Mouse (Mus musculus) natural killer cell, adult 2 months (primary cell): ENCODE measurements around the gene Tmem223.
"Not testable (repeated sequence)": the region's sequence is repeated elsewhere in the genome, so short reads cannot be mapped to it uniquely, and the experiment has no call there.

ENCODE experiments used
- DNase-seq, 2 experiments: peaks; one replicate each; pipeline ENCODE4 v3.0.0; 2022; ENCODE audit warnings: low spot score in 2 of 2

Tmem223 gene

DNA sequence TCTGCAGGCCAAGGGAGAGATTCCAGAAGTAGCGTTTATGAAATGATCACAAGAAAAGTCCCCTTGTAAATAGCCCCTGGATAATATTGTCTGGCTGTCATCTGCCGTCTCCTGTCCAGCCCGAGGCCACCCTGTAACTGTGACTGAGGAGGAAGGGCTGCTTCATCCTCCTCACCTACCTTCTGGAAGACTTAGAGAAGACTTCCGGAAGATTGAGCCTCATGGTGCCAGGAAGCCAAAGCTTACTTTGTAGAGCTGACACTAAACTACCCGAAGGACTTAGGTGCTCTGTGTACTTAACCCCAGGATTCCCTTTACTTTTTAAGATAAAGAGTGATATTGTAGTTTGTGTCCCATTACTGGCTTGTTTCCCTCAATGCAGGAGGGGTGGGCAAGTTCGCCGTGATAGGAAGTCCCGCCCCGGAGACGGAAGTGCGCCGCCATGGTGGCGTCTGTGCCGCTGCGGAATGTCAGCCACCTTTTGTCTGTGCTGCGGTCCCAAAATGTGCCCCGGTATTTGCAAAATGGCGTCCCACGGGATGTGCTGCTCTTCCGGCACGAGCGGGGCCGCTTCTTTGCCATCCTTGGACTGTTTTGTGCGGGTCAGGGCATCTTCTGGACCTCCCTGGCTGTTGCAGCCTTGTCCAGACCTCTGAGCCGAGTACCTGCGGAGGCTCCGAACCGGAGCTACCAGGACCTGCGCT is at the start of gene Tmem223:
Tmem223 (plus strand) TSS at position 430 of the 704 bp plus-strand sequence.
- peak; percentile 78 to 81 for DNase-seq

DNA sequence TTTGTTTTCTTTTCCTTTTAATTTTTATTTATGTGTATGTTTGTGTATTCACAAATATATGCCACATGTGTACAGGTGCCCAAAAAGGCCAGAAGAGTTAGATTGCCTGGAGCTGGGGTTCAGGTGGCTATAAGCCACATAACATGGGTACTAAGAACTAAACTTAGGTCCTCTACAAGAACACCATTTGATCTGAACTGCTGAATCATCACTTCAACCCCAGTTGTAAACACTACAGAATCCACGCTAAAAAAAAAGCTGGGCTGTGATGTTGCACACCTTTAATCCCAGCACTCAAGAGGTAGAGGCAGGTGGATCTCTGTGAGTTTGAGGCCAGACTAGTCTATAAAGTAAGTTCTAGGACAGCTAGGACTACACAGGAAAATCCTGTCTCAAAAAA is 49.4 kb upstream of the Tmem223 start:
- no peak for DNase-seq

DNA sequence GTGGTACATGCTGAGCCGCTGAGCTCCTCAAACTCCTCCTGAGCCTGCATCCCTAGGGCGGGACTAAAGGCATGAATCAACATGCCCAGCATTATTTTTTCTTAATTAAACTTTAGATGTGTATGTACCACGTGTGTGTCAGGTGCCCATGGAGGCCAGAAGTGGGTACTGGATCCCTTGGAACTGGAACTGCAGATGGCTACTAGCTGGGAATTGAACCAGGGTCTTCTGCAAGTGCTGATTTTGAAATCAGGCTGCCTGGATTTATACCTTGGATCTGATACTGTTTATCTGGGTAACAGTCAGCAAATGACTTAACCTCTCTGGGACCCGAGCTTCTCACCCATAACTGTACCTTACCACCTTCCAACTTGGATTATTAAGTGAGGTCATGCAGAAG is 48.8 kb upstream of the Tmem223 start:
- no peak for DNase-seq

DNA sequence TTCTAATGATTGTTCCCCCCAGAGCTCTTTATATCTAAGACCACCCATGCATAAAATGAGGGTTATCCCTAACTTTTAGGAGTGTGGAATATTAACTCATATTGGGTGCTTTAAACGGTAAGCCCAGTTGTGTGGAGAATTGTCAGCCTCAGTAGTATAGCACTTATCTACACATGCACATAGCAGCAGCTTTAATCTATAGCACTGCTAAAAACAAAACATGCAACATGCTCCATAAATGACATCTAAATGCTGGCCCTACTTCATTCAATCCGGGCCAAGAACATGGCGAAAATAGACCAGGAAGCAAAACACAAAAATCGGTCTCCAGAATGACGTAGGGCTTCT is 48.3 kb upstream of the Tmem223 start:
- DNase-seq = no peak

DNA sequence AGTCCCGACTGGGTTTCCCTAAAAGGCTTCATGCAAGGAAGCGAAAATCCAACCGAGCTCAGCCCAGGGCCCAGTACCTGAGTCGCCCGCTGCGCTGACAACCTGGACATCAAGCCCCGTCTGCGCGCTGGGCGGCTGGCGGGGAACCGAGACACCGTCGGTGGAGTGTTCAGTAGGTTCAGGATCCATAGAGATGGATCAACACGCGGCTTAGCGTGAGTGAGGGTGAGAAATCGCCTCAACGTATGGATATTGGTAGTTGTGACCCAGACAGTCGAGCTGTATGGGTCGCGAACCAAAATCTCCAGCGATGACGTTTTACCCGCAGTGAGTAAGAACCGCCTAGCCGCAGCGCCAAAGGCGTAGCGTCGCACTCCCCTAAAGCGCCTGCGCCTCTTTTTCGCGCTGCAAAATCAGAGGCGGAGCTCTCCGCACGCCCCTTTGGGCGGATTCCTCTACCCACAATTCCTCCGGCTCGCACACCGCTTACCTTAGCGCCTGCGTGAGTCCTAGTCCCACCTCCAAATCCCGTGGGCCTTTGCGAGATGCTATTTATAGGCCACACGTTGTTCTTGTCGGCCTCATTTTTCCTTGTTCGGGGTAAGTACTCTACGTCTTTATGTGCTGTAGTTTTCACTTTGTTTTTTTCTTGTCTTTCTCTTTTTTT is 47.8 kb upstream of the Tmem223 start, which contains the start of gene Slc3a2:
Slc3a2 (minus strand) TSS at position 463 of the 667 bp plus-strand sequence.
- peak; percentile 97 to 98 for DNase-seq

DNA sequence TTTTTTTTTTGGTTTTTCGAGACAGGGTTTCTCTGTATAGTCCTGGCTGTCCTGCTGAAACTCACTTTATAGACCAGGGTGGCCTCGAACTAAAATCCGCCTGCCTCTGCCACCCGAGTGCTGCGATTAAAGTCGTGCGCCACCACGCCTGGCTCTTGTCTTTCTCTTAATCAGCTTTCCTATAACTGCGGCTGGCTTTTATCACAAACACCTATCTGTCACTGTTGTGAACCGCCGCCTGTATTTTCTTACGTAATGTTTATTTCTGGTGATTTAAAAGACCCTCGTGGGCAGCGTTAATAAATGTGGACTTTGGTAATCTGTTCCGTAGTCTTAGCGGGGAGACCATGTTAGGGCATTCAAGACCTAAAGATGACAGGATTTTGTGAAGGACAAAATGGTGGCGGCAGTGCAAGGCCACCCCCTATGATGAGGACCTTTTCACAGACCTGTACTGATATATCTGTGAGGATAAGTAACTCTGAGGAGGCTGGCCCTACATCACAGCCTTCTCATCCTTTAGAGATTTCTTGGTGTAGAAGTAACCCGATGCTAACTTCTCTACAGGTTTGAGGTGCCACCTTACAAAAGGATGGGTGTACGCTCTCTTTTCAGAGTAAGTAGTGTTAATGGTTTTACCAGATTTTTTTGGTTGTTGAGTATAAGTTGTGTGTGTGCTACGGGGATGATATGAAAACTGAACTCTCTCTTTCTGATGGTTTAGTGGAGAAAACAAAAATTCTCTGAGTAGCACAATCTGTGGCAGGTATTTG is 47.0 kb upstream of the Tmem223 start:
- DNase-seq = peak in 1 of 2 experiments; percentile 28

DNA sequence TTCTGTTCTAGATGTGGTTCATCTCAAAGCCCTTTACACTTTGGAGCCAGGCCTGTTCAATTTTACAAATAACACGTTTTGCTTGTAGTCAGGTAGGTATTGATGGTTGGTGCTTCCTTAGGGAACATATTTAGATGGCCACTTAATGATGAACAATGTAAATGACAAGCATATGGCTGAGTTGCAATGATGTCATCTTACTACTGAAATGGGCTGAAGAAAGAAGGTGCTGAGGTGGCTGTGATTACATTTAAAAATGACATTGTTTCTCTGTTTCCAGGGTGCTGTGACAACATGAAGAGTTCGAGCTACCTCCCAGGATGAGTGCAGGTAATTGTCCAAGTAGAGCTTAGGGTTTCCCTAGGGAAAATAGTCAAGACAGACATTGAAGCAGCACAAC is 46.4 kb upstream of the Tmem223 start:
- no peak for DNase-seq

DNA sequence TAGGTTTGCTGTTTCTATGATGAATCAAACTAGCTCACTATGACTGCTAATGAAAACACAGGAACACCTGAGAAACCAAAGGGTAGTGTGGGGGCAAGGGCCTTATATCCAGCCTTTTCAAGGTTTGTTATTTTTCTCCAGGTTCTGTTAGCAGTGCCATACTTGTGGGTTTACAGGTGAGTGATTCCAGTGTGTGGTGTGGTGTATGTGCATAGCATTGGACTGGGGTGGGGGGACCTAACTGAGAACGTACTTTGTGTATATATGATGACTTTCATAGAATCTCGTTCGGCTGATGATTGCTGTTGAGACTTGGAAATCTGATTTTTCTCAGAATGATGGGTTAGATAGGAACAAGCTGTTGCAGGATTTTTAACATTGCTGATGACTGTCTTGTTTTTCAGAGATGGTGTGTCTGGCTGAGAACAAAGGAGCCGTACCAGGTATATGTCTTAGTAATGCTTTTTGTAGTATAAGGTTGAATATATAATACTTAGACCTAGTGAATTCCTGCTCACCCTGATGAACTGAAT is 45.6 kb upstream of the Tmem223 start:
- DNase-seq = no peak

DNA sequence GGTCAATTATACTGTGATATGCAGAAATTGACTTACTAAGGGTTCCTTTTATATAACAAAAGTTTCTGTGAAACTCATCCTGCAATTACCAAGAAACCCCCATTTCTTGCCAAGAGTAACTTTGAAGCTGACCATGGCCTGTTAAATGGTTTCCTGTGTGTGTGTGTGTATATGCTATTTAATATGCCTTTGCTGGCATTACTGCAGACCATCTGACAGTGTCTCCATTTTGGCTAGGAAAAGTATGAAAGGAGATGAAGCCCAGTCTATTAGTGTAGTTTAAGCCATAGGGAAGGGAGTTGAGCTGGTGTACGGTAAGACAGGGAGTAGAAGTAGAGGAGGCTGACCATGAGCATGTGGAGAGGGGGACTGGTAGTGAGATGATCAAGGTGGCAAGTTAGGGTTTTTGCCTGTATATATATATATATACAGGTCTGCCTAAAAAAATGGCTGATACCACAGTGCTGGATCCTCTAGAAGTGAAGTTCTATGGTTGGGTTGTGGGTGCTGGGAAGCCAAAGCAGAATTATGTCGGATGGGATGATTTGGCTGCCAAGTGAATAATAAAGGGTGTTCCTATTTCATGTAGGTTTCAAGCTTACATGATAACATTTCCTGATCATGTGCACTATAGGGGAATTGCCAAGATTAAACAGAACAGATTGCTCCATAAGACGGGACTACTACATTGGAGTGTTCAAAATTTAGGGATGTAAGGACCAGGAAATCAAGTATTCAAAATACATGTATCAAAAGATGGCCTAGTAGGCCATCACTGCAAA is 44.0 kb upstream of the Tmem223 start:
- DNase-seq = no peak

DNA sequence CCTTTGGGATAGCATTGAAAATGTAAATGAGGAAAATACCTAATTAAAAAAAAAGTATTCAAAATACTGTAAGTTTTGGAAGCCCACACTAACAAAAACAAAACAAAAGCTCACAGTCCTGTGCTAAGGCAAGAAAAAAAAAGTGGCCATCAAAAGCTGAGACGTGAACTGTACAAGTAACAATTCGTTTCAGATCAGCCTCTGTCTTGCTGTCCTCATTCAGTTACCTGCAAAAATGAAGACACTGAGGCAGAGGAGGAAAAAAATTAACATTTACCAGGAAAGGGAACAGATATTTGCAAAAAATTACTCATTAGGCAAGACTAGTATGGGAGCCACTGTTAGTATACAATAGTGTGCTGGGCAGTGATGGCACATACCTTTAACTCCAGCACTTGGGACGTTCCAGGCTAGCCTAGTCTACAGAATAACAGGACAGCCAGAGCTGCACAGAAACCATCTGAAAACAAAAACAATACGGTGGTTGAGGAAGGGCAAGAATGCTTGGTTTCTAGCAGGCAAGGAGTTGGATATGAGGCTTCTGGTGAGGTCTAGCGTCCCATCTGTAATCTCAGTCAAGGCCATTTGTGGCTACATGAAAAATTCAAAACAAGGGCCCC is 43.2 kb upstream of the Tmem223 start:
- DNase-seq = no peak

DNA sequence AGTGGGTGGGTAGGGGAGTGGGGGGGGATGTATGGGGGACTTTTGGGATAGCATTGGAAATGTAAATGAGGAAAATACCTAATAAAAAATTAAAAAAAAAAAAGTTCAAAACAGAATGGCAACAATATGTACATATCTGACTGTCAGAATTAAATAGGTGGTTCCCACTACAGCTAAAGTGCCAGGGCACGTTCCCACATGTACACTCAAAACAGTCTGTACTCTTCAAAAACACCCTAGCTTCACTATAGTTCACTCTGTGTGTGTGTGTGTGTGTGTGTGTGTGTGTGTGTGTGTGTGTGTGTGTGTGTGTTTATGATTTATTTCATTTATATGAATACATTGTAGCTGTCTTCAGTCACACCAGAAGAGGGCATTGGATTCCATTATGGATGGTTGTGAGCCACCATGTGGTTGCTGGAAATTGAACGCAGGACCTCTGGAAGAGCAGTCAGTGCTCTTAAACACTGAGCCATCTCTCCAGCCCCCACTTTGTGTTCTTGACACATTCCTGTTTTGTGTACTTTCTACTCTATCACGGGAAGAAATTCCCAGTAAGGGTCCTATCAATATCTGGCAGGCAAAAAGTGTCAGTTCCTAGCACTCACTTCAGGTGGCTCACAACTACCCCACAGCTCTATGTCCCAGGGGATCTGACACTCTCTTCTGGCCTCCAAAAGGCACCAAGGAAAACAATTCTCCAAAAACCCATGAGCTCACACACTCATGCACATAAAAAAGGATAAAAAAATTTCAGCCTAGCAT is 42.3 kb upstream of the Tmem223 start:
- not testable (repeated sequence) for DNase-seq

DNA sequence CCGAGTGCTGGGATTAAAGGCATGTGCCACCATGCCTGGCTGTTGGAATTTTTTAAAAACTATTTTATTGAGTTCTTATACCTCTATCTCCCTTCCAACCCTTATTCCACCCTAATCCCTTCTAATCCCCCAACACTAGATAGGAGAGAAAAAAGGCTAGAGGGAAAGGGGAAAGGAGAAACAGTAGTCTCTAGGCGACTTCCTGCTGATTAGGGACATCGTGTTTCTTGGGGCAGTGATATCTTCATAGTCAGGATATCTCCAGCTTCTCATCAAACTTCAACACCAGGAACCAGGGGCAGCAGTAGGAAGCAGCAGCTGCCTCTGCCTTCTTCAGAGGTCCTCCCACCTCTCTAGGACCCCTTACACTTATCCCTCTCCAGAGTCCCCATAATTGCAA is 36.5 kb upstream of the Tmem223 start:
- no peak for DNase-seq

DNA sequence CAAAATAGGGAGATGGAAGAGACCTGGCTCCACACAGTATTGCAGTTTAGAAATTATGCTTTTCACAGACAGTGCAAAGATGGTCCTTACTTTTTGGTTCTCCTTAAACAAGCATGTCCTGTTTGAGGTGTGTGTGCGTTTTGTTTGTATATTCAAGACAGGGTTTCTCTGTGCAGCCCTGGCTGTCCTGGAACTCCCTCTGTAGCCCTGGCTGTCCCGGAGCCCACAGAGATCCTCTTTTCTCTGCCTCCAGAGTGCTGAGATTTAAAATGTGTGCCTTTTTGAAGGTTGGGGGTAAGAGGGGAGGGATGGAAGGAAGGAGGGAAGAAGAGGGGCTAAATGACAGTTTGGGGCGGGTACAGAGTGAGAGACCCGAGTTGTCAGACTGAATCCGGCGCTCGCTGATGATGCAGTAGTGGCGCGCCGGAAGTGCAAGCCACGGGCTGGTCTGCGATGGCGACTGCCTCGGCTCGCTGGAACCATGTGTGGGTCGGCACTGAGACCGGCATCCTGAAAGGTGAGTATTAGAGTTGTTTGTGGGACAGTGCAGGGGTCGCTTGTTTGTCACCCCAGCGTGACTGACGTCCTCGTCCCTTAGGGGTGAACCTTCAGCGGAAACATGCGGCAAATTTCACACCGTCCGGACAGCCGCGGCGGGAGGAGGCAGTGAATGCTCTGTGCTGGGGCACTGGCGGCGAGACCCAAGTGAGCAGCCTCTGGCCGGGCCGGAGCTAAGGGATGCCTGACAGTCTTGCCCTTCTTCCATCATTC is 35.2 kb upstream of the Tmem223 start, which contains the start of gene Wdr74:
Wdr74 (plus strand) TSS at position 439 of the 771 bp plus-strand sequence.
- DNase-seq = peak; percentile 83 to 88

DNA sequence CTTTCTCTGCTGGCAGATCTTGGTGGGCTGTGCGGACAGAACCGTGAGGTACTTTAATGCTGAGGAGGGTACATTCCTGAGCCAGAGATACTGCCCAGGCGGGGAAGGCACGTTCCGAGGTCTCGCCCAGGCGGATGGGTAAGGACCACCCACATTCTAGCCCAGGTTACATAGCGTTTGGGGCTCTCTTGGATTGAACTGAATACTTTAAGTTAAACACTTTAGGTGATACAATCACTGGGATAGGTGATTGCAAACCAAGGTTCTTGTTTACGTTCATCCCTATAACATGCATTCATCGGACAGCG is 34.7 kb upstream of the Tmem223 start:
- no peak for DNase-seq

DNA sequence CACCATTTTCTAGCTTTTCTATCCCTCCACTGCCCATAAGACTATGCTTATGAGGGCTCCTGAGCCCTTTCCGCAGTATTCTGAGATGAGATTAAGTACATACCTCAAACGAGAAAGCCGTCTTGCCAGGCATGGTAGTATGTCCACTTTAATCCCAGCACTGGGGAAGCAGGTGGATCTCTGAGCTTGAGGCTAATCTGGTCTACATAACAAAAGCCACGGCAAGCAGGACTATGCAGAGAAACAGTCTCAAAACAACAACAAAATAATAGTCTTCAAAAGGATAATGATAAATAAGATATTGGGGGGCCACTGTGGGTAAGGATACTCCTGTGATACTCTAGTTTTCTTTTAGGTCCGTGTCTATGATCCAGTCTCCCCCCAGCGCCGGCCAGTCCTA is 31.9 kb upstream of the Tmem223 start:
- DNase-seq = no peak

DNA sequence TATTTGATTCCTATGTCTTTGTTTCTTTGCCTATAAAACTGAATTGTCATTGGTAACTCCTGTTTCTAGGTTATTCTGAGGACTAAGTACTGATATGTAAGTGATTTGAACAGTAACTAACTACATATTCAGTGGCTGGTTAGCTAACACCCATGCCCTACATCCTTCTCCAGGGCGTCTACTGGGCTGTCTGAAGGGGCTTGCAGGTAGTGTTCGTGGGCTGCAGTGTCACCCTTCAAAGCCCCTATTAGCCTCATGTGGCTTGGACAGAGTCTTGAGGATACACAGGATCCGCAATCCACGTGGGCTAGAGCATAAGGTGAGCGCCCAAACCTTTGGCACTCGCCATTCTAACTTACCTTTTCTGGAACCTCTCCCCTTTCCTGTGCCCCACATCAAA is 31.1 kb upstream of the Tmem223 start:
- DNase-seq = no peak

DNA sequence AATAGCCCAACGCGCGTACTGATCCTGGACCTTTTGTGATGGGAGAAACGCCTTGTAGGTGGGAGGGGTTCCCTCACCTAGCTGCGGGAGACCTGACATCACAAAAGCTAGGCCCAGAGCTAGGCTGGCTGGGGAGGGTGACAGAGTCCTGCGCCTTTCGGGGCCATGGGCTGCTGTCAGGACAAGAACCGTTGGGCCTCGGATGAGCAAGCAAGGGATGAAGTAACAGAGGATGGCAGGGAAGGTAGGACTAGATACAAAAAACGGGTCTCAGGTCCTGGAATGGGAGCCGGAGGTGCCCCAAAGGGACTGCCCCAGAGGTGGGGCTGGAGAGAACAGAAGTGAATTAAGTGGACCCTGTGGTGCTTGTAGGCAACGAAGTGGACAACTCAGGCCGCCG is 30.2 kb upstream of the Tmem223 start, which contains the start of gene 1700092M07Rik:
1700092M07Rik (plus strand) TSS at position 116 of the 400 bp plus-strand sequence.
- no peak for DNase-seq

DNA sequence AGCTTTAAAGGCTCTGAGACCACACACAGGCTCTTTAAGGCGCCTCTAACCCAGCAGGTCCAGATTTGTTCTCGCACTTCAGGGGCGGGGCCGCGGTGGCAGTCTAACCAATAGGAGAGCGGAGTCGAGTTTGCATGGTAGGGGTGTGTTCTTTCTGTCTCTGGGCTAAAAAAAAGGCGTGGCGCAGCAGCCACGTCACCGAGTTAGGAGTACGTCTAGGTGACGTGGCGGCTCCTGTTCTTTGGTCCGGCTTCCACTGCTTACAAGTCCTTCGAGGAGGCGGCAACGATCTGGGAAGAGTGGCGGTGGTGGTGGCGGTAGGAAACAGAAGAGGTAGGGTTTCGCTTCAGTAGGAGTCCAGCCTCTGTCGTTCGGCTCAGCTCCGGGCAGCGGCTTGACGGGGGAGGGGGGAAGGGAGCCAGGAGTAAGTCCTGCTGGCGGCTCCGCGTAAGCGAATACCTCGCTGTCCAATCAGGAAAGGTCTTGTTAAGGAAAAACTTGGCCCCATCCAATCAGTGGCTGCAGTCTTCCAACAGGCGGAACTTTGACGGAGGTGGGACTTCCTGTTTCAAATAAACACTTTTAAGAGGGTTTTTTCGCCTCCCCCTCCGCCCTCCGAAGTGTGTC is 29.4 kb upstream of the Tmem223 start, which contains the start of gene Stx5a:
Stx5a (plus strand) TSS at position 171 of the 627 bp plus-strand sequence.
- peak; percentile 96 for DNase-seq

DNA sequence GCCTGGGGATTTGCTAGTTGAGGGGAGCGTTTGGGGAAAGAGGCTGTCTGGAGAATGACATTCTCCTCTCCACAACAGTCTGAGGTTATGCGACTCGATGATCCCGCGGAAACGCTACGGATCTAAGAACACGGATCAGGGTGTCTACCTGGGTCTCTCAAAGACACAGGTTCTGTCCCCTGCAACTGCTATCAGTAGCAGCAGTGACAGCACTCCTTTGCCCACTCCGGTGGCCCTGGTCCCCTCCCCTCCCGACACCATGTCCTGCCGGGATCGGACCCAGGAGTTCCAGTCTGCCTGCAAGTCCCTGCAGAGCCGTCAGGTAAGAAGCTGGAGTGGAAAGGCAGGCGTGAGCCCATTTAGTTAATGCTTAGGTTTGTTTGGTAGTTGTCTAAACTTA is 28.6 kb upstream of the Tmem223 start:
- no peak for DNase-seq
